Mouse (Mus musculus) forebrain, embryonic 13.5 days (tissue): Measurements from ENCODE around the gene Klhl3. TPM values are rescaled to one million over a fixed set of nuclear protein-coding genes. Genes with fewer than 3 reads are reported as not detected.

Experiments
- ATAC-seq: fragments of 200-750 bp; cut with Nextera tagmentation; 2 replicates; pipeline ENCODE4 v1.8.0; 2017
- H3K27ac ChIP-seq: fragments of 300-500 bp; sonication (generic); 2 replicates; pipeline ENCODE4 v1.5.1; 2015; ENCODE audit warnings: inconsistent platforms, mild to moderate bottlenecking, moderate library complexity
- H3K27me3 ChIP-seq: fragments of 300-500 bp; sonication (generic); 2 replicates; pipeline ENCODE4 v1.6.1; 2015; ENCODE audit warnings: mild to moderate bottlenecking, inconsistent platforms
- H3K36me3 ChIP-seq: fragments of 300-500 bp; sonication (generic); 2 replicates; pipeline ENCODE4 v1.6.1; 2015; ENCODE audit warnings: mild to moderate bottlenecking, inconsistent platforms; ENCODE audit not compliant: poor library complexity, severe bottlenecking
- H3K4me1 ChIP-seq: fragments of 300-500 bp; sonication (generic); 2 replicates; pipeline ENCODE4 v1.6.1; 2015; ENCODE audit warnings: inconsistent platforms
- H3K4me2 ChIP-seq: fragments of 300-500 bp; sonication (generic); 2 replicates; pipeline ENCODE4 v1.6.1; 2015; ENCODE audit warnings: inconsistent platforms, mild to moderate bottlenecking, moderate library complexity
- H3K4me3 ChIP-seq: fragments of 300-500 bp; sonication (generic); 2 replicates; pipeline ENCODE4 v1.5.1; 2015; ENCODE audit warnings: mild to moderate bottlenecking, inconsistent platforms
- H3K9ac ChIP-seq: fragments of 300-500 bp; sonication (generic); 2 replicates; pipeline ENCODE4 v1.6.1; 2015; ENCODE audit warnings: mild to moderate bottlenecking, inconsistent platforms
- H3K9me3 ChIP-seq: fragments of 300-500 bp; sonication (generic); replicated peaks from 2 replicates; pipeline ENCODE4 v1.6.1; 2016; ENCODE audit warnings: inconsistent platforms
- WGBS: fragments of 180-500 bp; shearing (Covaris S2); methylation state at CpG from one replicate; pipeline ENCODE4 v1.1.7; 2015; 5-methylcytosine and 5-hydroxymethylcytosine counted together
- polyA plus RNA-seq: library from polyadenylated mRNA; unstranded; fragments of >200 nt; fragmentation: Nextera tagmentation; extraction: Ambion mirVana; gene quantifications from 2 replicates; pipeline ENCODE4 v1.2.1, GENCODE M21; 2015

Klhl3 gene
- polyA plus RNA-seq: 5.6 and 6.7 TPM in 2 replicates

GRCm38 (mm10) chr13:58113061-58113900, at the start of gene Klhl3:
Gene Klhl3 (minus strand): TSS chr13:58113592.
- Histone ChIP-seq H3K4me3 (peak within 1 kb of the TSS; percentile 55), H3K9ac (peak within 1 kb of the TSS; percentile 69), H3K27ac (peak within 1 kb of the TSS; percentile 85), H3K4me2 (peak within 1 kb of the TSS; percentile 75), H3K9me3 (no peaks in the 10 kb centered on the region), H3K27me3 (no peaks in the 10 kb centered on the region), H3K4me1 (peaks cover 27% of the 10 kb centered on the region), H3K36me3 (no peaks in the 10 kb centered on the region)
- WGBS: 1% methylated on average over 35 of the region's 35 CpGs
- ATAC-seq: peak; percentile 88

- Histone ChIP-seq H3K9ac (no peak overlapping the region), H3K27me3 (no peaks in the 10 kb centered on the region), H3K4me2 (no peak overlapping the region), H3K4me3 (no peak overlapping the region), H3K4me1 (0 out of 2 replicates have a peak, but pooled peaks cover 7% of the 10 kb centered on the region), H3K9me3 (no peaks in the 10 kb centered on the region), H3K27ac (no peak overlapping the region), H3K36me3 (peaks cover 52% of the 10 kb centered on the region)
- WGBS: 97% methylated on average over 15 of the region's 15 CpGs
- no peak for ATAC-seq
Measured at GRCm38 (mm10) chr13:58160761-58161160, 47.4 kb upstream of the Klhl3 start.

- H3K4me1 ChIP-seq: 0 out of 2 replicates have a peak, but pooled peaks cover 7% of the 10 kb centered on the region
- H3K9me3 ChIP-seq: no peaks in the 10 kb centered on the region
- peak overlapping the region; percentile 88 for H3K9ac ChIP-seq
- peak; percentile 71 for ATAC-seq
- H3K4me2 ChIP-seq: peak overlapping the region; percentile 96
- 10% methylated on average over 16 of the region's 16 CpGs for WGBS
- H3K27ac ChIP-seq: peak overlapping the region; percentile 63
- H3K27me3 ChIP-seq: no peaks in the 10 kb centered on the region
- H3K4me3 ChIP-seq: peak overlapping the region; percentile 93
- peaks cover 36% of the 10 kb centered on the region for H3K36me3 ChIP-seq
Measured at GRCm38 (mm10) chr13:58158099-58158912, 44.9 kb upstream of the Klhl3 start.

- Histone ChIP-seq H3K4me3 (peak within 1 kb of the TSS; percentile 93), H3K9me3 (no peaks in the 10 kb centered on the region), H3K27me3 (no peaks in the 10 kb centered on the region), H3K4me1 (0 out of 2 replicates have a peak, but pooled peaks cover 7% of the 10 kb centered on the region), H3K27ac (peak within 1 kb of the TSS; percentile 63), H3K4me2 (peak within 1 kb of the TSS; percentile 96), H3K36me3 (peaks cover 30% of the 10 kb centered on the region), H3K9ac (peak within 1 kb of the TSS; percentile 88)
- ATAC-seq: peak; percentile 88
- WGBS: 0% methylated on average over 30 of the region's 30 CpGs
Measured at GRCm38 (mm10) chr13:58157447-58158098, 44.2 kb upstream of the Klhl3 start, which contains the start of gene Idnk. Gene Idnk (plus strand): TSS chr13:58157649.

GRCm38 (mm10) chr13:58157036-58157435, 43.6 kb upstream of the Klhl3 start:
- H3K27me3 ChIP-seq: no peaks in the 10 kb centered on the region
- peak overlapping the region; percentile 96 for H3K4me2 ChIP-seq
- no peaks in the 10 kb centered on the region for H3K9me3 ChIP-seq
- peak overlapping the region; percentile 93 for H3K4me3 ChIP-seq
- ATAC-seq: no peak
- 30% methylated on average over 8 of the region's 8 CpGs for WGBS
- H3K36me3 ChIP-seq: peaks cover 26% of the 10 kb centered on the region
- no peak overlapping the region for H3K27ac ChIP-seq
- H3K4me1 ChIP-seq: 0 out of 2 replicates have a peak, but pooled peaks cover 7% of the 10 kb centered on the region
- peak overlapping the region; percentile 88 for H3K9ac ChIP-seq

- peaks cover 16% of the 10 kb centered on the region for H3K36me3 ChIP-seq
- H3K4me3 ChIP-seq: no peak overlapping the region
- H3K4me1 ChIP-seq: 0 out of 2 replicates have a peak, but pooled peaks cover 7% of the 10 kb centered on the region
- no peaks in the 10 kb centered on the region for H3K9me3 ChIP-seq
- H3K4me2 ChIP-seq: no peak overlapping the region
- WGBS: 82% methylated on average over 2 of the region's 2 CpGs
- H3K27ac ChIP-seq: no peak overlapping the region
- H3K9ac ChIP-seq: no peak overlapping the region
- ATAC-seq: no peak
- H3K27me3 ChIP-seq: no peaks in the 10 kb centered on the region
Measured at GRCm38 (mm10) chr13:58156031-58156430, 42.6 kb upstream of the Klhl3 start.

- ATAC-seq: no peak
- Histone ChIP-seq H3K36me3 (no peaks in the 10 kb centered on the region), H3K27ac (no peak overlapping the region), H3K9me3 (no peaks in the 10 kb centered on the region), H3K4me2 (no peak overlapping the region), H3K4me3 (no peak overlapping the region), H3K27me3 (no peaks in the 10 kb centered on the region), H3K4me1 (peaks cover 11% of the 10 kb centered on the region; the same call in 1 of the 2 replicates), H3K9ac (no peak overlapping the region)
- WGBS: 79% methylated on average over 11 of the region's 11 CpGs
Measured at GRCm38 (mm10) chr13:58150442-58150841, 37.0 kb upstream of the Klhl3 start.

GRCm38 (mm10) chr13:58149629-58150028, 36.2 kb upstream of the Klhl3 start:
- no peak overlapping the region for H3K9ac ChIP-seq
- no peaks in the 10 kb centered on the region for H3K27me3 ChIP-seq
- no peaks in the 10 kb centered on the region for H3K9me3 ChIP-seq
- H3K4me3 ChIP-seq: no peak overlapping the region
- no peak for ATAC-seq
- H3K36me3 ChIP-seq: no peaks in the 10 kb centered on the region
- no peak overlapping the region; the same call in 1 of the 2 replicates for H3K4me2 ChIP-seq
- no peak overlapping the region for H3K27ac ChIP-seq
- H3K4me1 ChIP-seq: peaks cover 11% of the 10 kb centered on the region; the same call in 1 of the 2 replicates
- WGBS: 88% methylated on average over 3 of the region's 3 CpGs

GRCm38 (mm10) chr13:58149033-58149558, 35.7 kb upstream of the Klhl3 start:
- H3K36me3 ChIP-seq: no peaks in the 10 kb centered on the region
- H3K4me3 ChIP-seq: peak overlapping the region; percentile 39
- 0 out of 2 replicates have a peak overlapping the region, but pooled peaks have one; percentile 31 for H3K9ac ChIP-seq
- no peak overlapping the region for H3K27ac ChIP-seq
- peak; percentile 72 for ATAC-seq
- peaks cover 11% of the 10 kb centered on the region; the same call in 1 of the 2 replicates for H3K4me1 ChIP-seq
- H3K4me2 ChIP-seq: peak overlapping the region; percentile 70
- no peaks in the 10 kb centered on the region for H3K9me3 ChIP-seq
- 45% methylated on average over 5 of the region's 5 CpGs for WGBS
- H3K27me3 ChIP-seq: no peaks in the 10 kb centered on the region

GRCm38 (mm10) chr13:58148256-58148831, 35.0 kb upstream of the Klhl3 start:
- H3K4me3 ChIP-seq: peak overlapping the region; percentile 39
- peak overlapping the region; percentile 31; the same call in 1 of the 2 replicates for H3K9ac ChIP-seq
- ATAC-seq: peak; percentile 93
- peak overlapping the region; percentile 70 for H3K4me2 ChIP-seq
- H3K27me3 ChIP-seq: no peaks in the 10 kb centered on the region
- H3K4me1 ChIP-seq: peaks cover 11% of the 10 kb centered on the region; the same call in 1 of the 2 replicates
- WGBS: under 1% methylated on average over 17 of the region's 17 CpGs
- H3K27ac ChIP-seq: no peak overlapping the region
- H3K36me3 ChIP-seq: no peaks in the 10 kb centered on the region
- no peaks in the 10 kb centered on the region for H3K9me3 ChIP-seq

- no peaks in the 10 kb centered on the region for H3K9me3 ChIP-seq
- WGBS: 85% methylated on average over 1 of the region's 1 CpGs
Measured at GRCm38 (mm10) chr13:58147760-58148159, 34.4 kb upstream of the Klhl3 start.

More at GRCm38 (mm10) chr13:58147760-58148159, 34.4 kb upstream of the Klhl3 start:
- H3K9ac ChIP-seq: no peak overlapping the region
- no peak overlapping the region for H3K27ac ChIP-seq
- peaks cover 11% of the 10 kb centered on the region; the same call in 1 of the 2 replicates for H3K4me1 ChIP-seq
- H3K27me3 ChIP-seq: no peaks in the 10 kb centered on the region
- H3K4me3 ChIP-seq: no peak overlapping the region
- H3K4me2 ChIP-seq: no peak overlapping the region
- no peaks in the 10 kb centered on the region for H3K36me3 ChIP-seq
- no peak for ATAC-seq
